Mouse (Mus musculus): Measurements from ENCODE around the gene Golim4. TPM values are rescaled to one million over a fixed set of nuclear protein-coding genes. Genes with fewer than 3 reads are reported as not detected.

Golim4 gene
- polyA plus RNA-seq, 1 experiment from 2014 or later = 40.0 TPM

DNA sequence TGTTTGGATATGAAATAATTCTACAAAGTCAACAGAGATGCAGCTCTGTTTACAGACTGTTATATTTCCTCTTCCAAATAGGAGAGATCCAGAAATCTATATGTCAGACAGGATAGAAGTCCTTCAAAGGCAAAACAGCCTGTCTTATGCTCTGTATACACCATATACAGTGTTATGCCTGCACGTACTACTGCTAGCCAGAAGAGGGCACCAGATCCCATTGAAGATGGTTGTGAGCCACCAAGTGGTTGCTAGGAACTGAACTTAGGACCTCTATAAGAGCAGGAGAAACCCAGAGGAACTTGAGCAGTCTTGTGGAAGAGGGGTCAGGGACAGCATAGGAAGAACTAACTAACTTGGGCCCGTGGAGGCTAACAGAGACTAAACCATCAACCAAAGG lies 77.5 kb downstream of the Golim4 start:
- H3K27me3 ChIP-seq (ENCODE audit: control insufficient read depth, insufficient read depth, low read length) = no peaks in the 10 kb centered on the region
- H3K4me2 ChIP-seq (replicated peaks; ENCODE audit: low read depth) = no peak overlapping the region
- DNase-seq (ENCODE audit: low spot score) (no peak), ATAC-seq (ENCODE audit: low FRiP score, low TSS enrichment) (no peak)
- no peak for TF ChIP-seq EP300 (optimal IDR thresholded peaks at IDR 0.05)
- peak; percentile 61 for TF ChIP-seq CTCF (IDR thresholded peaks at IDR 0.05; ENCODE audit: low read depth)
- no peak overlapping the region for H3K27ac ChIP-seq (replicated peaks)
- WGBS = 95% methylated on average over 2 of the region's 2 CpGs
- peaks cover 16% of the 10 kb centered on the region; the same call in 1 of the 2 replicates for H3K36me3 ChIP-seq (ENCODE audit: control insufficient read depth, insufficient read depth, low read length)
- H3K9ac ChIP-seq (ENCODE audit: low read length) = no peak overlapping the region
- H3K4me3 ChIP-seq (ENCODE audit: low read depth, low read length) = no peak overlapping the region
- no peaks in the 10 kb centered on the region for H3K4me1 ChIP-seq (replicated peaks; ENCODE audit: control insufficient read depth, insufficient read depth)
- no peaks in the 10 kb centered on the region for H3K9me3 ChIP-seq (ENCODE audit: control insufficient read depth, low read length)

DNA sequence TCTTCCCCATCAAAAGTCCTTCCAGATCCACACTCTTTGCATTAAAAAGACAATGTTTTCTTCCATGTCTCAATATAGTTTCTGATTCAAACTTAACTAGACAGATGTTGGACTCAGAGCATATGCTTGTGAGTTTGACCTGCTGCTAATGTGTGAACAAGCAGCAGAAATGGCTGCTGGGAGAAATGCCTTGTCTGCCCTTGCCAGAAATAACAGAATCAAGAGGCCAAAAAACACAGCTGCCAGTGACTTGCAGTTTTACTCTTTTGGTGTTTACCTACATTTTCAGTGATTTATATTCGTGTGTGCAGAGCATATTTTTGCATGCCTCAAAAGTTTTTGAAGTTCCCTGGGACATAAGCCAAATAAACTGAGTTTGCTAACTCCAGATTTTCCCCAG lies 87.9 kb downstream of the Golim4 start:
- ATAC-seq (ENCODE audit: low FRiP score, low TSS enrichment) (no peak), DNase-seq (ENCODE audit: low spot score) (no peak)
- Histone ChIP-seq H3K36me3 (ENCODE audit: control insufficient read depth, insufficient read depth, low read length) (no peaks in the 10 kb centered on the region), H3K9ac (ENCODE audit: low read length) (no peak overlapping the region), H3K4me2 (replicated peaks; ENCODE audit: low read depth) (no peak overlapping the region), H3K27ac (replicated peaks) (no peak overlapping the region), H3K4me1 (replicated peaks; ENCODE audit: control insufficient read depth, insufficient read depth) (no peaks in the 10 kb centered on the region), H3K4me3 (ENCODE audit: low read depth, low read length) (no peak overlapping the region), H3K27me3 (ENCODE audit: control insufficient read depth, insufficient read depth, low read length) (no peaks in the 10 kb centered on the region), H3K9me3 (ENCODE audit: control insufficient read depth, low read length) (no peaks in the 10 kb centered on the region)
- TF ChIP-seq EP300 (optimal IDR thresholded peaks at IDR 0.05) (no peak), CTCF (IDR thresholded peaks at IDR 0.05; ENCODE audit: low read depth) (no peak)
- 31% methylated on average over 1 of the region's 1 CpGs for WGBS

- no peak overlapping the region for H3K4me3 ChIP-seq (ENCODE audit: low read depth, low read length)
- 22% methylated on average over 2 of the region's 2 CpGs for WGBS
- TF ChIP-seq EP300 (optimal IDR thresholded peaks at IDR 0.05) (no peak), CTCF (IDR thresholded peaks at IDR 0.05; ENCODE audit: low read depth) (peak; percentile 54)
- H3K9ac ChIP-seq (ENCODE audit: low read length) = no peak overlapping the region
- no peaks in the 10 kb centered on the region for H3K4me1 ChIP-seq (replicated peaks; ENCODE audit: control insufficient read depth, insufficient read depth)
- ATAC-seq (ENCODE audit: low FRiP score, low TSS enrichment) (no peak), DNase-seq (ENCODE audit: low spot score) (no peak)
- no peak overlapping the region for H3K4me2 ChIP-seq (replicated peaks; ENCODE audit: low read depth)
- no peaks in the 10 kb centered on the region for H3K27me3 ChIP-seq (ENCODE audit: control insufficient read depth, insufficient read depth, low read length)
- no peaks in the 10 kb centered on the region for H3K9me3 ChIP-seq (ENCODE audit: control insufficient read depth, low read length)
- no peaks in the 10 kb centered on the region for H3K36me3 ChIP-seq (ENCODE audit: control insufficient read depth, insufficient read depth, low read length)
- H3K27ac ChIP-seq (replicated peaks) = no peak overlapping the region
Observed at GRCm38 (mm10) chr3:75864203-75864602, 92.5 kb downstream of the Golim4 start.

GRCm38 (mm10) chr3:75861677-75862076 lies 95.1 kb downstream of the Golim4 start:
- Histone ChIP-seq H3K36me3 (ENCODE audit: control insufficient read depth, insufficient read depth, low read length) (no peaks in the 10 kb centered on the region), H3K27ac (replicated peaks) (no peak overlapping the region), H3K9me3 (ENCODE audit: control insufficient read depth, low read length) (no peaks in the 10 kb centered on the region), H3K4me1 (replicated peaks; ENCODE audit: control insufficient read depth, insufficient read depth) (no peaks in the 10 kb centered on the region), H3K9ac (ENCODE audit: low read length) (no peak overlapping the region), H3K4me3 (ENCODE audit: low read depth, low read length) (no peak overlapping the region), H3K4me2 (replicated peaks; ENCODE audit: low read depth) (no peak overlapping the region), H3K27me3 (ENCODE audit: control insufficient read depth, insufficient read depth, low read length) (no peaks in the 10 kb centered on the region)
- ATAC-seq (ENCODE audit: low FRiP score, low TSS enrichment) (no peak), DNase-seq (ENCODE audit: low spot score) (peak; percentile 45)
- WGBS = 35% methylated on average over 4 of the region's 4 CpGs
- TF ChIP-seq EP300 (optimal IDR thresholded peaks at IDR 0.05) = no peak
- peak; percentile 74 for TF ChIP-seq CTCF (IDR thresholded peaks at IDR 0.05; ENCODE audit: low read depth)

DNA sequence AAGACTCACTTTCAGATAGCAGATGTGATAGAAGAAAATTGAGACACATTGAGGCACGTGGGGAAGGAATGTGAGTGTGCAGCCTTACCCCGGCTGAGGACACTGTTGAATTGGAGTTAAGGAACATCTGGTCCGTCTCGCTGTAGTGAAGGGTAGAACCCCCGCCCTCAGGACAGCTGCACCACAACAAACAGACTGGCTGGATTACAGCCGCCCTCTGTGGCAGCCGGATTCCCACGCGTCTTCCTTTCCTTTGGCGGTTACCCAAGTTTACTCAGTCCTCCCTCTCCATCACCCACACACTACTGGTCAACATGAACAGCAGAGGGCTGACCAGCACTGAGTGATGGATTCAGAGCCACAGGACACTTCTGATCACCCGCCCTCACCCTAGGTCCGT lies 96.0 kb downstream of the Golim4 start:
- no peak; the same call in 1 of the 2 replicates for TF ChIP-seq CTCF (IDR thresholded peaks at IDR 0.05; ENCODE audit: low read depth)
- no peak for TF ChIP-seq EP300 (optimal IDR thresholded peaks at IDR 0.05)
- no peaks in the 10 kb centered on the region for H3K27me3 ChIP-seq (ENCODE audit: control insufficient read depth, insufficient read depth, low read length)
- H3K9me3 ChIP-seq (ENCODE audit: control insufficient read depth, low read length) = no peaks in the 10 kb centered on the region
- H3K4me1 ChIP-seq (replicated peaks; ENCODE audit: control insufficient read depth, insufficient read depth) = no peaks in the 10 kb centered on the region
- 36% methylated on average over 12 of the region's 12 CpGs for WGBS
- no peak overlapping the region for H3K9ac ChIP-seq (ENCODE audit: low read length)
- ATAC-seq (ENCODE audit: low FRiP score, low TSS enrichment) (peak; percentile 79; the same call in 1 of the 2 replicates), DNase-seq (ENCODE audit: low spot score) (peak; percentile 21)
- no peak overlapping the region for H3K4me3 ChIP-seq (ENCODE audit: low read depth, low read length)
- H3K27ac ChIP-seq (replicated peaks) = no peak overlapping the region
- no peaks in the 10 kb centered on the region for H3K36me3 ChIP-seq (ENCODE audit: control insufficient read depth, insufficient read depth, low read length)
- no peak overlapping the region for H3K4me2 ChIP-seq (replicated peaks; ENCODE audit: low read depth)

DNA sequence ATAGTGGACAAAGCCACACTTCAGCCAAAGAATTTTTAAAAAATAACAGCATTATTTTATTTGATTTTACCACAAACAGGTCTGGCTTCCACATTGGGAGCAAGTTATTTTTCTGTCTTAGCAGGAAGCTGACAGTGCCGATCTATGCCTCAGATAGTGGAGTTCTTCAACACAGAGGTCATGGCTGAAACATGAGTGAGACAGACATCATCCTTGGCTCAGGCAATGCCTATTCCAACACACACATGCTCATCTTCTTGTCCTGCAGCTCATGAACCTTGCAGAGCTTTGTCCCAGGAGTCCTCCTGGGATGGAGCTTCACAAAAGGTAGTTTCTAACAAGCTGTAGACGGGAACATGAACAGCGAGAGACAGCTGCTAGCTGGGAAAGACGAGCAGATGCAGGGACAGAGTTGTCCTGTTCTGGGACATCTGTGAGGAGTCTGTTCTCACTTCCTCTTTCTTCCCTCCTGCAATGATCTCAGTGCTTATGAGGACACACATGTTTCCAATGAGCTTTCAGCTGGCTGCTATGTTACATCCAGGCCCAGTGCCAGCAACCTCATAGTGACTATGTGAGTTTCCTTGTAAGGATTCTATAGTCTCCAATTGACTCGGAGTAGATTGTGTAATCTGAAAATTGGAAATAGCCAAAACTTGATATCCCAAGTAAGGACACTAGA lies 121.3 kb downstream of the Golim4 start:
- TF ChIP-seq CTCF (IDR thresholded peaks at IDR 0.05; ENCODE audit: low read depth) = no peak
- TF ChIP-seq EP300 (optimal IDR thresholded peaks at IDR 0.05) = no peak
- Histone ChIP-seq H3K4me3 (ENCODE audit: low read depth, low read length) (no peak overlapping the region), H3K4me1 (replicated peaks; ENCODE audit: control insufficient read depth, insufficient read depth) (no peaks in the 10 kb centered on the region), H3K9ac (ENCODE audit: low read length) (no peak overlapping the region), H3K36me3 (ENCODE audit: control insufficient read depth, insufficient read depth, low read length) (no peaks in the 10 kb centered on the region), H3K27ac (replicated peaks) (no peak overlapping the region), H3K27me3 (ENCODE audit: control insufficient read depth, insufficient read depth, low read length) (no peaks in the 10 kb centered on the region), H3K4me2 (replicated peaks; ENCODE audit: low read depth) (no peak overlapping the region), H3K9me3 (ENCODE audit: control insufficient read depth, low read length) (no peaks in the 10 kb centered on the region)
- ATAC-seq (ENCODE audit: low FRiP score, low TSS enrichment) (no peak), DNase-seq (ENCODE audit: low spot score) (no peak)
- WGBS = 60% methylated on average over 5 of the region's 5 CpGs

All from stomach, postnatal 0 days (tissue).